Mouse (Mus musculus) spleen, adult 2 months (tissue): ENCODE results near the gene H2-Eb2.

Experiments
- CTCF ChIP-seq: fragments of 200-500 bp; IDR thresholded peaks from 2 replicates; pipeline ENCODE4 v1.5.1; 2011; ENCODE audit warnings: mild to moderate bottlenecking, inconsistent platforms; ENCODE audit not compliant: insufficient read depth, insufficient read length, insufficient replicate concordance; ENCODE audit errors: extremely low read depth
- POLR2A ChIP-seq: fragments of 200-500 bp; IDR thresholded peaks from 2 replicates; pipeline ENCODE4 v1.6.1; 2011; ENCODE audit warnings: low read depth, low read length, inconsistent platforms

DNA sequence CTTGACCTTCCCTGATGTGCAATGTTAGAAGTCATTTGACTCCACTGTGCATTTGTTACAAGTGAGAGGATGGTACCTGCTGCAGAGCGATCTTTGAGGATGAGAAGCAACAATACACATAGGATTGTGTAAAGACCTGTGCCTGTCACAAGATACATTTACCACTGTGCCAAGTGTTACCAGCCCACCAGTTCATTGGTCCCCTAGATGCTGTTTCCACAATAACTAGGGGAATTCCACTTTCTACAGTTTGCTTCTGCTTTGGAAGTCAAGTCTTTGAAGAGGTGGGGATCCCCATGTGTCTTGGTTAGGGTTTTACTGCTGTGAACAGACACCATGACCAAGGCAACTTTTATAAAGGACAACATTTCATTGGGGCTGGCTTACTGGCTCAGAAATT lies 5.7 kb downstream of the H2-Eb2 start:
- TF ChIP-seq POLR2A (no peak), CTCF (no peak)
